Comparison of ENCODE assay signal across 8 mouse cellular contexts in the genomic region with DNA sequence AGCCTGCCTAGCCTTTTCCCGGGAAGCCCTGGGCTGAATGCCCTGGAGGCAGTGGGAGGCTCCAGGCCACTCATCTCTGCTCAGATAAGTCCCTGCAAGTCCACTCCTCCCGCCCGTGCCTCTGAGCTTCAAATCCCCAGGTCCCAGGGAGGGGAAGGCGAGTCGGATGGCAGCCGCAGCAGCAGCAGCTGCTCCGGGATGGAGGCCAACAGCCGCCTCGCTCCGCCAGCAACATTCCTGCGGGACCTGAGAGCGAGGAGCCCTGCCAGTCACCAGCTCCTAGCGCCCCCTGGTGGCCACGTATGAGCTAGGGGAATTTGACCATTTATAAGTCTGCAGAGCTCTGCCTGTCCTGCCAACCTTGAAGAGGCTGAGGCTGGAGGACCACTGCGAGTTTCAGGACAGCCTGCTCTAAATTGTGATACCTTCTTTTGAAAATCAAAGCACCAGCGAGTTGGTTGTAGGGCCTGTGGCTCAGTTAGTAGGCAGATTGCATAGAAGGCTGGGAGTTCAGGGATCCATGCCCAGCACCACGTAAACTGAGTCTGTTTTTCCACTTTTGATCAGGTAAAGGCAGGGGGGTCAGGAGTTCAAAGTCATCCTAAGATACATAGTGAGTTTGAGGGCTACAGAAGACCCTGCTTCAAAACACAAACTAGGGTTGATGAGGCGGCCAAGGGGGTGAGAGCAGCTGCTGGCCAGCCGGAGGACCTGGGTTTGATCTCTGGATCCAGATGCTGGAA. TPM values are rescaled to one million over a fixed set of nuclear protein-coding genes. Genes with fewer than 3 reads are reported as not detected.
DNase-seq lines count a peak whose midpoint lies in the region; ATAC-seq lines count a peak whose summit lies in the region.

No protein-coding gene starts in this region.

- no peaks in the 10 kb centered on the region for H3K27me3 ChIP-seq in hindbrain, embryonic 12.5 days

- peak; percentile 90 for DNase-seq in R1 (ENCODE audit: low read depth, low spot score)
- DNase-seq in cerebellum, postnatal 14 days = peak; percentile 96 to 99
- DNase-seq in frontal cortex, postnatal 14 days (ENCODE audit: low spot score in 2 of 2) = peak; percentile 84 to 91
- peak; percentile 94 to 95 for DNase-seq in layer of hippocampus, postnatal 14 days (ENCODE audit: low spot score in 2 of 2)
- DNase-seq in lung, postnatal 36 days = peak; percentile 95
- peak; percentile 91 for DNase-seq in retina, postnatal 7 days (ENCODE audit: low read depth, low spot score)
- peak; percentile 87 to 89 for DNase-seq in urinary bladder, adult 18-20 months (ENCODE audit: low spot score in 2 of 2)

- H3K9ac ChIP-seq in hindbrain, embryonic 12.5 days = peak overlapping the region; percentile 10; the same call in 1 of the 2 replicates

- 15% methylated on average over 19 of the region's 19 CpGs for WGBS in hindbrain, embryonic 12.5 days

- H3K27ac ChIP-seq in hindbrain, embryonic 12.5 days = no peak overlapping the region

- ATAC-seq in hindbrain, embryonic 12.5 days (ENCODE audit: low FRiP score) = peak; percentile 87

- no peaks in the 10 kb centered on the region for H3K36me3 ChIP-seq in hindbrain, embryonic 12.5 days

- H3K4me3 ChIP-seq in hindbrain, embryonic 12.5 days = no peak overlapping the region

- H3K9me3 ChIP-seq in hindbrain, embryonic 12.5 days (replicated peaks) = no peaks in the 10 kb centered on the region

- peaks cover 5% of the 10 kb centered on the region for H3K4me1 ChIP-seq in hindbrain, embryonic 12.5 days

- peak overlapping the region; percentile 36; the same call in 1 of the 2 replicates for H3K4me2 ChIP-seq in hindbrain, embryonic 12.5 days (replicated peaks)

RNA-seq across cellular contexts. Expression of a gene that starts 12.8 kb away (rescaled TPM):
- polyA plus RNA-seq in hindbrain, embryonic 12.5 days (2016; fragmentation: Nextera tagmentation; extraction: Ambion mirVana) = not detected in 2 replicates
- total RNA-seq in layer of hippocampus, postnatal 14 days (2021) = not detected

RNA-seq across cellular contexts. Expression of a gene that starts 16.2 kb away (rescaled TPM):
- polyA plus RNA-seq in hindbrain, embryonic 12.5 days (2016; fragmentation: Nextera tagmentation; extraction: Ambion mirVana) = 1.5 and 2.0 TPM in 2 replicates
- total RNA-seq in layer of hippocampus, postnatal 14 days (2021) = 1 to 10 TPM; 2.3 to 2.7 TPM

RNA-seq across cellular contexts. Expression of a gene that starts 37.4 kb away (rescaled TPM):
- 2.0 and 2.4 TPM in 2 replicates for polyA plus RNA-seq in hindbrain, embryonic 12.5 days (2016; fragmentation: Nextera tagmentation; extraction: Ambion mirVana)
- 10 to 100 TPM; 55.6 to 56.1 TPM for total RNA-seq in layer of hippocampus, postnatal 14 days (2021)

RNA-seq across cellular contexts. Expression of a gene that starts 48.5 kb away (rescaled TPM):
- 4.8 and 5.5 TPM in 2 replicates for polyA plus RNA-seq in hindbrain, embryonic 12.5 days (2016; fragmentation: Nextera tagmentation; extraction: Ambion mirVana)
- 10 to 100 TPM in 1 of 2 experiments, 1 to 10 TPM in 1; 7.3 to 10.7 TPM for total RNA-seq in layer of hippocampus, postnatal 14 days (2021)

RNA-seq across cellular contexts. Expression of a gene that starts 56.9 kb away (rescaled TPM):
- 55.1 and 59.5 TPM in 2 replicates for polyA plus RNA-seq in hindbrain, embryonic 12.5 days (2016; fragmentation: Nextera tagmentation; extraction: Ambion mirVana)
- 10 to 100 TPM; 21.3 to 25.6 TPM for total RNA-seq in layer of hippocampus, postnatal 14 days (2021)
